Comparison of ENCODE assay signal across 31 mouse cellular contexts in the genomic region with DNA sequence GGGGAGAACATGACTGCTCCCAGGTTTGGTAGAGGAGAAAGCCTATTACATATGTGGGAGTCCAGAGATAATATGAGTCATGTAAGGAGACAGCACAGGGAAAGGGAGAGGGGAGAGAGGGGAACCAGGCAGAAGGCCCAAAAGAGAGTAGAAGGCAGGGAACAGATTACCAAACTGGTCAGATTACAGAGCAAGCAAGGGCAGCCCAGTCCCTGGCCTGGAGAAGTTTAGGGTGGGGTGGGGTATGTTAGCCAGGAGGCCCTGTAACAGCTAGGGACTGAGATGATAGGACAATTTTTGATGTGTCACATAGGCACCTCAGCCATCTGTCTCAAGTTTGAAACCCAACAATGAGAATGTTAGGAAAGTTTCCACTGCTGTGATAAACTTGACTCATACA.
DNase-seq lines count a peak whose midpoint lies in the region; ATAC-seq and TF ChIP-seq lines count a peak whose summit lies in the region.
"Had no signal": no experiment of that assay in that cellular context is flagged by ENCODE, and none has a peak within 500 bp of the region (broad histone marks: within the 10 kb centered on the region; RNA-seq: fewer than 3 reads in every experiment).

No protein-coding gene starts in this region.

- H3K4me1 ChIP-seq in heart, embryonic 13.5 days: peaks cover 69% of the 10 kb centered on the region
- peaks cover 38% of the 10 kb centered on the region; the same call in 1 of the 2 replicates for H3K4me1 ChIP-seq in lung, postnatal 0 days (ENCODE audit: insufficient read depth, low read depth, low read length)
- peaks cover 28% of the 10 kb centered on the region for H3K4me1 ChIP-seq in hindbrain, embryonic 10.5 days (replicated peaks)
- H3K4me1 ChIP-seq: midbrain, embryonic 15.5 days had no signal

- H3K9me3 ChIP-seq in heart, embryonic 13.5 days: no peaks in the 10 kb centered on the region
- no peaks in the 10 kb centered on the region for H3K9me3 ChIP-seq in lung, postnatal 0 days (ENCODE audit: low read length)
- no peaks in the 10 kb centered on the region for H3K9me3 ChIP-seq in hindbrain, embryonic 10.5 days
- H3K9me3 ChIP-seq: embryonic facial prominence, embryonic 13.5 days; forebrain, embryonic 10.5 days; forebrain, embryonic 15.5 days; intestine, embryonic 15.5 days; limb, embryonic 10.5 days; limb, embryonic 15.5 days; midbrain, embryonic 10.5 days; midbrain, embryonic 15.5 days had no signal

- DNase-seq in gastrocnemius, adult 18-20 months (ENCODE audit: low spot score): peak; percentile 35
- DNase-seq in gastrocnemius, adult 8-10 months (ENCODE audit: low spot score in 2 of 2): no peak
- DNase-seq in heart, adult 8-10 months (ENCODE audit: low spot score): no peak
- DNase-seq in lung, postnatal 0 days (ENCODE audit: low spot score): peak; percentile 42
- DNase-seq in lung, adult 18-20 months: no peak
- no peak for DNase-seq in hindbrain, embryonic 10.5 days (ENCODE audit: low spot score)
- DNase-seq: adrenal gland, adult 8-10 months; cerebellum, adult 11-12 months; cerebellum, postnatal 10 days; gastrocnemius, postnatal 10 days; kidney, adult 8-10 months; kidney, postnatal 4 days; layer of hippocampus, adult 9-11 months; lung, adult 2 months; lung, postnatal 14 days; right cerebral cortex, postnatal 25 days; spleen, adult 18-20 months; thymus, postnatal 14 days had no signal

- H3K27me3 ChIP-seq in heart, embryonic 13.5 days (replicated peaks): no peaks in the 10 kb centered on the region
- H3K27me3 ChIP-seq in lung, postnatal 0 days (replicated peaks; ENCODE audit: insufficient read depth, low read length): no peaks in the 10 kb centered on the region
- no peaks in the 10 kb centered on the region for H3K27me3 ChIP-seq in hindbrain, embryonic 10.5 days (ENCODE audit: insufficient read depth, poor library complexity, severe bottlenecking)
- H3K27me3 ChIP-seq: CH12.LX; embryonic facial prominence, embryonic 13.5 days; forebrain, embryonic 15.5 days; intestine, embryonic 15.5 days; limb, embryonic 15.5 days; midbrain, embryonic 15.5 days had no signal

- no peak overlapping the region for H3K4me3 ChIP-seq in heart, embryonic 13.5 days
- no peak overlapping the region for H3K4me3 ChIP-seq in lung, postnatal 0 days (ENCODE audit: low read depth, low read length)
- H3K4me3 ChIP-seq in hindbrain, embryonic 10.5 days: no peak overlapping the region
- H3K4me3 ChIP-seq: embryonic facial prominence, embryonic 13.5 days; forebrain, embryonic 10.5 days; forebrain, embryonic 15.5 days; intestine, embryonic 15.5 days; limb, embryonic 10.5 days; limb, embryonic 15.5 days; midbrain, embryonic 10.5 days; midbrain, embryonic 15.5 days had no signal

- H3K36me3 ChIP-seq in heart, embryonic 13.5 days: no peaks in the 10 kb centered on the region
- H3K36me3 ChIP-seq in lung, postnatal 0 days (ENCODE audit: insufficient read depth, low read length): no peaks in the 10 kb centered on the region
- H3K36me3 ChIP-seq in hindbrain, embryonic 10.5 days: 0 out of 2 replicates have a peak, but pooled peaks cover 4% of the 10 kb centered on the region
- H3K36me3 ChIP-seq: embryonic facial prominence, embryonic 13.5 days; forebrain, embryonic 10.5 days; forebrain, embryonic 15.5 days; intestine, embryonic 15.5 days; limb, embryonic 10.5 days; limb, embryonic 15.5 days; midbrain, embryonic 10.5 days; midbrain, embryonic 15.5 days had no signal

- no peak overlapping the region for H3K4me2 ChIP-seq in heart, embryonic 13.5 days
- H3K4me2 ChIP-seq in lung, postnatal 0 days (replicated peaks; ENCODE audit: low read depth, low read length): no peak overlapping the region
- H3K4me2 ChIP-seq: embryonic facial prominence, embryonic 13.5 days; forebrain, embryonic 15.5 days; intestine, embryonic 15.5 days; limb, embryonic 15.5 days; midbrain, embryonic 15.5 days had no signal

- 0 out of 2 replicates have a peak overlapping the region, but pooled peaks have one; percentile 5 for H3K27ac ChIP-seq in heart, embryonic 13.5 days (replicated peaks)
- H3K27ac ChIP-seq in lung, postnatal 0 days (ENCODE audit: low read length): peak overlapping the region; percentile 35; the same call in 1 of the 2 replicates
- H3K27ac ChIP-seq in hindbrain, embryonic 10.5 days: no peak overlapping the region
- H3K27ac ChIP-seq: embryonic facial prominence, embryonic 13.5 days; forebrain, embryonic 10.5 days; forebrain, embryonic 15.5 days; intestine, embryonic 15.5 days; kidney, postnatal 0 days; limb, embryonic 10.5 days; limb, embryonic 15.5 days; midbrain, embryonic 10.5 days; midbrain, embryonic 15.5 days had no signal

- no peak for TF ChIP-seq CTCF in lung, postnatal 0 days (IDR thresholded peaks at IDR 0.05)

- TF ChIP-seq EP300 in lung, postnatal 0 days (IDR thresholded peaks at IDR 0.05): no peak

- no peak for ATAC-seq in heart, embryonic 13.5 days (ENCODE audit: extremely low read depth, insufficient number of reproducible peaks, low FRiP score, low TSS enrichment)
- no peak for ATAC-seq in lung, postnatal 0 days
- ATAC-seq: activated CD4-positive, CD25-positive, alpha-beta regulatory T cell, adult 4 months; forebrain, embryonic 15.5 days; hindbrain, embryonic 16.5 days; intestine, embryonic 15.5 days; midbrain, embryonic 15.5 days had no signal

- H3K9ac ChIP-seq in heart, embryonic 13.5 days: no peak overlapping the region
- no peak overlapping the region for H3K9ac ChIP-seq in lung, postnatal 0 days (replicated peaks; ENCODE audit: low read depth)
- H3K9ac ChIP-seq: embryonic facial prominence, embryonic 13.5 days; forebrain, embryonic 15.5 days; intestine, embryonic 15.5 days; limb, embryonic 15.5 days; midbrain, embryonic 15.5 days had no signal

Comparison
In these comparisons a context has a peak if more than half of its experiments do, and no peak if none do; other contexts are left out.
1. DNase-seq: peak in gastrocnemius, adult 18-20 months (single experiment) and lung, postnatal 0 days (single experiment); none in gastrocnemius, adult 8-10 months (0 of 2), heart, adult 8-10 months (single experiment), lung, adult 18-20 months (0 of 2) and hindbrain, embryonic 10.5 days (single experiment).